Mouse (Mus musculus) gastrocnemius, adult 8-10 months (tissue): ENCODE results near the gene Eid2. TPM values are rescaled to one million over a fixed set of nuclear protein-coding genes. Genes with fewer than 3 reads are reported as not detected.
"Not testable (repeated sequence)": the region's sequence is repeated elsewhere in the genome, so short reads cannot be mapped to it uniquely, and the experiment has no call there.

Experiments used
- DNase-seq, 2 experiments: peaks; one replicate each; pipeline ENCODE4 v3.0.0; 2022; ENCODE audit warnings: low spot score in 2 of 2
- total RNA-seq, 4 experiments: library from RNA; stranded (reverse); gene quantifications; 2 replicates each; pipeline ENCODE4 v1.2.4; 2022

Gene Eid2
- total RNA-seq: 1 to 10 TPM; 5.6 to 5.9 (median 5.8) TPM

- peak; percentile 40 to 50 for DNase-seq
Observed at GRCm38 (mm10) chr7:28267129-28268041, at the start of gene Eid2. Eid2 (plus strand) TSS chr7:28267881.

GRCm38 (mm10) chr7:28218951-28219740, 48.5 kb upstream of the Eid2 start:
- not testable (repeated sequence) for DNase-seq

- DNase-seq: not testable (repeated sequence)
Observed at GRCm38 (mm10) chr7:28226836-28227235, 40.8 kb upstream of the Eid2 start.

GRCm38 (mm10) chr7:28227421-28227820, 40.3 kb upstream of the Eid2 start:
- not testable (repeated sequence) for DNase-seq

GRCm38 (mm10) chr7:28243943-28244342, 23.7 kb upstream of the Eid2 start:
- not testable (repeated sequence) for DNase-seq

GRCm38 (mm10) chr7:28248957-28249356, 18.7 kb upstream of the Eid2 start:
- no peak for DNase-seq

GRCm38 (mm10) chr7:28251976-28252375, 15.7 kb upstream of the Eid2 start:
- DNase-seq: no peak

- DNase-seq: no peak
Observed at GRCm38 (mm10) chr7:28254591-28254990, 13.1 kb upstream of the Eid2 start.

GRCm38 (mm10) chr7:28255476-28255875, 12.2 kb upstream of the Eid2 start:
- no peak for DNase-seq

GRCm38 (mm10) chr7:28262861-28263260, 4.8 kb upstream of the Eid2 start:
- no peak for DNase-seq

- peak in 1 of 2 experiments; percentile 9 for DNase-seq
Observed at GRCm38 (mm10) chr7:28263786-28264185, 3.9 kb upstream of the Eid2 start.

GRCm38 (mm10) chr7:28265391-28265790, 2.3 kb upstream of the Eid2 start:
- DNase-seq: no peak

- peak; percentile 17 to 32 for DNase-seq
Observed at GRCm38 (mm10) chr7:28268042-28268531, 406 bp downstream of the Eid2 start.

- DNase-seq: no peak
Observed at GRCm38 (mm10) chr7:28268576-28268975, 895 bp downstream of the Eid2 start.

- no peak for DNase-seq
Observed at GRCm38 (mm10) chr7:28269355-28269754, 1.7 kb downstream of the Eid2 start.

- DNase-seq: no peak
Observed at GRCm38 (mm10) chr7:28271761-28272160, 4.1 kb downstream of the Eid2 start.

GRCm38 (mm10) chr7:28277237-28277614, 9.5 kb downstream of the Eid2 start:
- DNase-seq: no peak

- DNase-seq: peak; percentile 90 to 93
Observed at GRCm38 (mm10) chr7:28277615-28278278, 10.1 kb downstream of the Eid2 start, which contains the start of gene Eid2b. Eid2b (plus strand) TSS chr7:28277739.

GRCm38 (mm10) chr7:28278279-28278652, 10.6 kb downstream of the Eid2 start:
- no peak for DNase-seq

GRCm38 (mm10) chr7:28280630-28281029, 12.9 kb downstream of the Eid2 start:
- DNase-seq: no peak

GRCm38 (mm10) chr7:28290165-28290564, 22.5 kb downstream of the Eid2 start:
- DNase-seq: no peak
